Mouse (Mus musculus) embryonic facial prominence, embryonic 14.5 days (tissue): ENCODE measurements around the gene Reln. TPM values are rescaled to one million over a fixed set of nuclear protein-coding genes. Genes with fewer than 3 reads are reported as not detected.

Experiments
- ATAC-seq: fragments of 200-750 bp; cut with Nextera tagmentation; 2 replicates; pipeline ENCODE4 v1.8.0; 2017; ENCODE audit warnings: low read depth, moderate number of reproducible peaks, moderate TSS enrichment
- DNase-seq: peaks from one replicate; pipeline ENCODE4 v3.0.0-alpha.2; 2015; ENCODE audit warnings: low spot score
- H3K27ac ChIP-seq: fragments of 300-500 bp; sonication (generic); replicated peaks from 2 replicates; pipeline ENCODE4 v1.5.1; 2014; ENCODE audit warnings: low read depth, mild to moderate bottlenecking, low read length, moderate library complexity
- H3K27me3 ChIP-seq: fragments of 300-500 bp; sonication (generic); replicated peaks from 2 replicates; pipeline ENCODE4 v1.6.1; 2014; ENCODE audit warnings: low read length; ENCODE audit not compliant: control insufficient read depth, insufficient read depth
- H3K36me3 ChIP-seq: fragments of 300-500 bp; sonication (generic); 2 replicates; pipeline ENCODE4 v1.6.1; 2014; ENCODE audit warnings: low read length, mixed read lengths; ENCODE audit not compliant: control insufficient read depth, insufficient read depth
- H3K4me1 ChIP-seq: fragments of 300-500 bp; sonication (generic); 2 replicates; pipeline ENCODE4 v1.6.1; 2014; ENCODE audit warnings: antibody characterized with exemption, low read length; ENCODE audit not compliant: control insufficient read depth, insufficient read depth
- H3K4me2 ChIP-seq: fragments of 300-500 bp; sonication (generic); 2 replicates; pipeline ENCODE4 v1.6.1; 2014; ENCODE audit warnings: low read depth, mild to moderate bottlenecking, low read length, moderate library complexity, mixed read lengths
- H3K4me3 ChIP-seq: fragments of 300-500 bp; sonication (generic); 2 replicates; pipeline ENCODE4 v1.5.1; 2014; ENCODE audit warnings: low read depth, mild to moderate bottlenecking, low read length
- H3K9ac ChIP-seq: fragments of 300-500 bp; sonication (generic); 2 replicates; pipeline ENCODE4 v1.6.1; 2014; ENCODE audit warnings: low read depth, mild to moderate bottlenecking, low read length, moderate library complexity, mixed read lengths
- H3K9me3 ChIP-seq: fragments of 300-500 bp; sonication (generic); 2 replicates; pipeline ENCODE4 v1.6.1; 2016; ENCODE audit warnings: low read length; ENCODE audit not compliant: control insufficient read depth
- WGBS: fragments of 180-500 bp; shearing (Covaris S2); extraction: QIAGEN DNeasy Blood & Tissue Kit; methylation state at CpG from one replicate; pipeline ENCODE4 v1.1.7; 2014; 5-methylcytosine and 5-hydroxymethylcytosine counted together
- polyA plus RNA-seq: library from polyadenylated mRNA; unstranded; fragments of >200 nt; fragmentation: Nextera tagmentation; extraction: Ambion mirVana; gene quantifications from 2 replicates; pipeline ENCODE4 v1.2.1, GENCODE M21; 2014

Reln gene
- 6.3 and 7.6 TPM in 2 replicates for polyA plus RNA-seq

- peak within 1 kb of the TSS; percentile 60 for H3K9ac ChIP-seq
These were observed at the start of gene Reln for GRCm38 (mm10) chr5:22344556-22344975. Gene Reln, minus strand, starts transcription at chr5:22344702.

GRCm38 (mm10) chr5:22388502-22388901 lies 44.0 kb upstream of the Reln start:
- no peaks in the 10 kb centered on the region for H3K9me3 ChIP-seq
- H3K4me2 ChIP-seq = no peak overlapping the region
- no peak overlapping the region for H3K27ac ChIP-seq
- H3K27me3 ChIP-seq = no peaks in the 10 kb centered on the region
- no peaks in the 10 kb centered on the region for H3K4me1 ChIP-seq
- H3K4me3 ChIP-seq = no peak overlapping the region
- no peaks in the 10 kb centered on the region for H3K36me3 ChIP-seq
- no peak overlapping the region for H3K9ac ChIP-seq
- ATAC-seq (no peak), DNase-seq (no peak)
- 79% methylated on average over 2 of the region's 2 CpGs for WGBS

More at GRCm38 (mm10) chr5:22344556-22344975, at the start of gene Reln:
- H3K4me1 ChIP-seq = 0 out of 2 replicates have a peak, but pooled peaks cover 8% of the 10 kb centered on the region
- peak within 1 kb of the TSS; percentile 96 for H3K4me2 ChIP-seq
- peak; percentile 65 for DNase-seq
- peaks cover 92% of the 10 kb centered on the region for H3K27me3 ChIP-seq
- H3K36me3 ChIP-seq = no peaks in the 10 kb centered on the region
- no peaks in the 10 kb centered on the region for H3K9me3 ChIP-seq
- WGBS = 0% methylated on average over 1 of the region's 68 CpGs
- no peak within 1 kb of the TSS for H3K27ac ChIP-seq
- H3K4me3 ChIP-seq = peak within 1 kb of the TSS; percentile 54
- ATAC-seq = peak; percentile 81

GRCm38 (mm10) chr5:22360510-22360909 lies 16.0 kb upstream of the Reln start:
- no peaks in the 10 kb centered on the region for H3K27me3 ChIP-seq
- WGBS = 78% methylated on average over 9 of the region's 9 CpGs
- H3K36me3 ChIP-seq = no peaks in the 10 kb centered on the region
- ATAC-seq (no peak), DNase-seq (no peak)
- no peak overlapping the region for H3K4me2 ChIP-seq
- no peaks in the 10 kb centered on the region for H3K9me3 ChIP-seq
- no peaks in the 10 kb centered on the region for H3K4me1 ChIP-seq
- H3K27ac ChIP-seq = no peak overlapping the region
- H3K9ac ChIP-seq = no peak overlapping the region
- no peak overlapping the region for H3K4me3 ChIP-seq

- ATAC-seq (no peak), DNase-seq (no peak)
- no peak overlapping the region for H3K4me2 ChIP-seq
- H3K9me3 ChIP-seq = no peaks in the 10 kb centered on the region
- no peak overlapping the region for H3K27ac ChIP-seq
- 0 out of 2 replicates have a peak, but pooled peaks cover 8% of the 10 kb centered on the region for H3K4me1 ChIP-seq
- H3K4me3 ChIP-seq = no peak overlapping the region
- WGBS = 73% methylated on average over 3 of the region's 3 CpGs
- H3K9ac ChIP-seq = no peak overlapping the region
- no peaks in the 10 kb centered on the region for H3K36me3 ChIP-seq
- H3K27me3 ChIP-seq = peaks cover 68% of the 10 kb centered on the region
These were observed 3.9 kb upstream of the Reln start for GRCm38 (mm10) chr5:22348412-22348811.

- no peak overlapping the region for H3K9ac ChIP-seq
- H3K4me2 ChIP-seq = no peak overlapping the region
- 78% methylated on average over 2 of the region's 2 CpGs for WGBS
- H3K27ac ChIP-seq = no peak overlapping the region
- no peak for DNase-seq
- no peak for ATAC-seq
- no peak overlapping the region for H3K4me3 ChIP-seq
- no peaks in the 10 kb centered on the region for H3K36me3 ChIP-seq
- no peaks in the 10 kb centered on the region for H3K9me3 ChIP-seq
- H3K4me1 ChIP-seq = 0 out of 2 replicates have a peak, but pooled peaks cover 8% of the 10 kb centered on the region
- H3K27me3 ChIP-seq = peaks cover 74% of the 10 kb centered on the region
These were observed 3.2 kb upstream of the Reln start for GRCm38 (mm10) chr5:22347732-22348131.

GRCm38 (mm10) chr5:22345894-22346635 lies 1.6 kb upstream of the Reln start:
- no peaks in the 10 kb centered on the region for H3K36me3 ChIP-seq
- peak; percentile 22 for DNase-seq
- peak overlapping the region; percentile 96 for H3K4me2 ChIP-seq
- H3K4me3 ChIP-seq = no peak overlapping the region; the same call in 1 of the 2 replicates
- H3K27me3 ChIP-seq = peaks cover 90% of the 10 kb centered on the region
- no peak for ATAC-seq
- H3K9me3 ChIP-seq = no peaks in the 10 kb centered on the region
- H3K27ac ChIP-seq = no peak overlapping the region
- H3K9ac ChIP-seq = no peak overlapping the region
- 24% methylated on average over 14 of the region's 14 CpGs for WGBS
- 0 out of 2 replicates have a peak, but pooled peaks cover 8% of the 10 kb centered on the region for H3K4me1 ChIP-seq

- no peaks in the 10 kb centered on the region for H3K36me3 ChIP-seq
- peak overlapping the region; percentile 60 for H3K9ac ChIP-seq
- H3K4me2 ChIP-seq = peak overlapping the region; percentile 96
- H3K4me1 ChIP-seq = 0 out of 2 replicates have a peak, but pooled peaks cover 8% of the 10 kb centered on the region
- H3K4me3 ChIP-seq = peak overlapping the region; percentile 54
- ATAC-seq = peak; percentile 41; the same call in 1 of the 2 replicates
- H3K9me3 ChIP-seq = no peaks in the 10 kb centered on the region
- peaks cover 92% of the 10 kb centered on the region for H3K27me3 ChIP-seq
- DNase-seq = peak; percentile 12
- 1% methylated on average over 33 of the region's 58 CpGs for WGBS
- H3K27ac ChIP-seq = no peak overlapping the region
These were observed 612 bp upstream of the Reln start for GRCm38 (mm10) chr5:22344976-22345651.

- H3K27ac ChIP-seq = no peak overlapping the region
- WGBS = 1% methylated on average over 38 of the region's 65 CpGs
- peak overlapping the region; percentile 60 for H3K9ac ChIP-seq
- H3K4me2 ChIP-seq = peak overlapping the region; percentile 96
- DNase-seq (peak; percentile 10), ATAC-seq (peak; percentile 71)
- peaks cover 88% of the 10 kb centered on the region for H3K27me3 ChIP-seq
- H3K9me3 ChIP-seq = no peaks in the 10 kb centered on the region
- 0 out of 2 replicates have a peak, but pooled peaks cover 8% of the 10 kb centered on the region for H3K4me1 ChIP-seq
- H3K36me3 ChIP-seq = no peaks in the 10 kb centered on the region
- peak overlapping the region; percentile 54 for H3K4me3 ChIP-seq
These were observed 503 bp downstream of the Reln start for GRCm38 (mm10) chr5:22343843-22344555.
